Mouse (Mus musculus) right cerebral cortex, postnatal 10 days (tissue): ENCODE measurements around the gene Vash2.
A peak's percentile ranks its signal among the peaks of the same experiment; 100 is the strongest.
"Not testable (repeated sequence)": the region's sequence is repeated elsewhere in the genome, so short reads cannot be mapped to it uniquely, and the experiment has no call there.

Source experiments
- DNase-seq, 2 experiments: peaks; one replicate each; pipeline ENCODE4 v3.0.0; 2021; ENCODE audit warnings: low spot score in 2 of 2

Gene Vash2

DNA sequence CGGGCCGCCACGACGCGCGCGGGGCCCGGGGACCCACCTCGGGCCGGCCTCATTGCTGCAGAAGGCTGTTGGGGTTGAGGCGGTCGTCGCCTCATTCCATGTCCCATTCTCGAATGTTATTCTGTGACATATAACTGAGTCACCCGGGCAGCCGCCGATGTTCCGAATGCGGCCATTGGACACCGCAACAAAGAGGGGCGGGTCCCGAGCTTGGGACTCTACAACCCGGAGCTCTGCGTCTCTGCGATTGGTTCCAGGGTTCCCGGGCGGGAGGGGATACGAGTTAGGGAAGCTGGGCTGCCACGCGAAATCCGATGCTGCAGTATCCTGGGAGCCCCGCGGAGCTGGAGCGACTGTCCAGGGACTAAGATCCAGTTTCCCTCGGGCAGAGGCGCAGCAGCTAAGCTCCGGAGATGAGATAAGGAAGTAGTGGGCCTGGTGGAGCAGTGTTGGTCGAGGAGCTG is at the start of gene Vash2:
Vash2 (minus strand) TSS at position 197 of the 464 bp plus-strand sequence.
- DNase-seq: peak; percentile 92 to 94

DNA sequence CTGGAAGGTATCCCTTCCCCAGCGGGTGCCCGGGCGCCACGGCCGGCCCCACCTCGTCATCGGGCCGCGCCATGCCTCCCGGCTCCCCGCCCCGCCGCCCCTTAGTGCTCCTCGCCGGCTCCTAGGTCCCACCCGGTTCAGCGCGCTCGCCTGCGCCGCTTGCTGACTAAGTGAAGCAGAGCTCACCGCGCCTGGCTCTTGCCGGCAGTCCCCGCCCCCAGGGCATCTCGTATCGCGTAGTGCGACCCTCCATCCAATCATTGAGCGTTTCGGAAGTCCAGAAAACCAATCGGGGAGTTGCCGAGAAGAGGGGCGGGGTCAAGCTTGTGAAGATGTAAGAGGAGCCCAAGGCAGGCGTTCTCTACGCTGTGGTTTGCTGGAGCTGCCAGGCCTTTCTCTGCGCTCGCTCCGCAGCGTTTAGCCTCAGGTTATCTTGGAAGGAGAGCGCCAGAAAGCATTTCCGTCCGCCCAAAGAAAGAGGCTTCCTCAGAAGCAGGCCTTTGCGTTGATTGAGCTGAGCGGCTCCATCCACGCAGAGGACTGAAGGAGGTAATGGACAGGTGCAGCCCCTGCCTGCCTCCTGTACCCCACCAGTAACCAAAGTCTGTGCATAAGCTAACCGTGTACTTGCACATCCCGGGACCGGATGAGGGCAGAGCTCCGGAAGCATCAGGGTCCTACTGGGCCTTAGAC is 47.1 kb upstream of the Vash2 start, which contains the start of gene Flvcr1:
Flvcr1 (minus strand) TSS at position 138 of the 693 bp plus-strand sequence.
- DNase-seq: peak; percentile 99 to 100

DNA sequence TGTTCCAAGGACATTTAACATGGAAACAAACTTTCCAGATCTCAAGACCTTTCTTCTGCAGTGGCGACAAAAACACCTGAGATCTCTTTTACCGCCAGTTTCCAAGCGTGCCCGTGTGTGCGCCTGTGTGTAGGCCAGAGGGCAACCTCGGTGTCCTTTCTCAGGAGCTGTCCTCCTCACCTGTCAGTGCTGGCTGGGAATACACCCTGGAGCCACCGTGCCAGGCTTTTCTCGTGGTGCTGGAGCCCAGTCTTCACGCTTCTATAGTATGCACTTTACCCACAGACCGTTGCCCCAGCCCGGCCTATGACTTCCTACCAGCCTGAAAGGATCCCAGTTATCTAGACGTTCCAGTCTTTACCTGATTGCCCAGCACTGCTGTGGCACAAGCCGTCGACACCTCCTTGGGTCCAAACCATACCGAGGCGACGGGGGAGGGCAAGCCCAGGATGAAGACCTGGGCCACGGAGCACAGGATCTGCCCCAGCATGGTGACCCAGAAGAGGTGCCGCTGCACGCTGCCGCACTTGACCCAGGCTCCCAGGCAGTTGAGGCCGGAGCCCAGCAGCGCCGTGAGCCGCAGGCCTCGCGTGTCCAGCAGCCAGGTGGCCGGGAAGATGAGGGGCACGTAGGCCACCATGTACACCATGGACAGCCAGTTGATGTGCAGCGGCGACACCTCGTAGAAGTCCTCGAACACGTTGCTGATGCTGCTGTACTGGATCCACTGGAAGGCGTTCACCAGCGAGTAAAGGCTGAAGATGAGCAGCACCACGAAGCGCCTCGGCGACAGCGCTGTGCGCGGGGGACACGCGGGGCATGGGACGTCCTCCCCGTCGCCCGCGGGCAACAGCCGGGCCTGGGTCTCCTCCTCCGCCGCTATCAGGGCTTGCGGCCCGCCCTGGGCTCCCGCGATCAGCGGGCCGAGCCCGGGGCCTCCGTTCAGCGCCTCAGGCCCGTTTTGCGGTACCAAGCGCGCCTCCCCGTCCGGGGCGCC is 46.2 kb upstream of the Vash2 start:
- DNase-seq: peak; percentile 48 to 53

DNA sequence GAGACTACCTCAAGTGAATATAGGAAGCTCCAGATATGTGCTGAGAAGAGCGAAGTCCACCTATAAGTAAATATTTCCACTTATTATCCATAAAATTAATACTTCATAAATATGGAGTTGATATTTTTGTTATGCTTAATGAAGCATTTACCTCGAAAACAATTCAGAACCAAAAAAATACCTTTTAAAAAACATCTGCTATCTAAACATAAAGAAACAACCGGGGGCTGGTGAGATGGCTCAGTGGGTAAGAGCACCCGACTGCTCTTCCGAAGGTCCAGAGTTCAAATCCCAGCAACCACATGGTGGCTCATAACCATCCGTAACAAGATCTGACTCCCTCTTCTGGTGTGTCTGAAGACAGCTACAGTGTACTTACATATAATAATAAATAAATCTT is 44.7 kb upstream of the Vash2 start:
- not testable (repeated sequence) for DNase-seq

DNA sequence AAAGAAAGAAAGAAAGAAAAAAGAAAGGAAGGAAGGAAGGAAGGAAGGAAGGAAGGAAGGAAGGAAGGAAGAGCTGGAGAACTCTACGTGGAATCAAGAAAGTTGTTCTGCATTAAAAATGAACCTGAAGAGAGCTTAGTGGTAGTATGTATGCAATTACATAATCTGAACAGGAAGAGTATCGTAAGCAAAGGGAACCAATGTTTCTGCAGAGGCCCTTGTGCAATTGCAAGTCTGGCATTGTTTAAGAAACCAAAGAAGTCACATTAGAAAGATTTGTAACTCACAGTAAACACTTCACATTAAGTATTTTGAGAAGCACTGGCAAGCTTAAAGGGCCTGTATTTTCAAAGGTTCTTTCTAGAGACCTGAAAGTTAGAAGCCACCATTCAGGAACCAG is 44.0 kb upstream of the Vash2 start:
- DNase-seq: no peak

DNA sequence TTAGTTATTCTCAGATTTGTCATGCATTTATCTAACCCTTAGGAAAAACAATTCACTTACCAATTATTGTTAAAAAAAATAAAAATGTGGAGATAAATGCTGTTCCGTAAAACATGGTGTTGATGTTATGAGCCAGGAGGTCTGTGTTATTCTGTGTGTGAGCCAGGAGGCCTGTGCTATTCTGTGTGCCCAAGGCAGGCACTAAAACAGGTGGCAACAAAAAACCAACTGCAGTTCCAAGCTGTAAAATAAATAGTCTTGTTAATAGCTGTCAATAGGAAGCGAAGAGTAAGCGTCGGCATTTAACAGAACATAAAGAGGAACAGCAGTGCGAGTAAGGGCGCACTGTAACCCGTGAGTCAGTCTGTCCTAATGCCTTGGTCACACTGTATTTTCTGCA is 41.9 kb upstream of the Vash2 start:
- DNase-seq: no peak

DNA sequence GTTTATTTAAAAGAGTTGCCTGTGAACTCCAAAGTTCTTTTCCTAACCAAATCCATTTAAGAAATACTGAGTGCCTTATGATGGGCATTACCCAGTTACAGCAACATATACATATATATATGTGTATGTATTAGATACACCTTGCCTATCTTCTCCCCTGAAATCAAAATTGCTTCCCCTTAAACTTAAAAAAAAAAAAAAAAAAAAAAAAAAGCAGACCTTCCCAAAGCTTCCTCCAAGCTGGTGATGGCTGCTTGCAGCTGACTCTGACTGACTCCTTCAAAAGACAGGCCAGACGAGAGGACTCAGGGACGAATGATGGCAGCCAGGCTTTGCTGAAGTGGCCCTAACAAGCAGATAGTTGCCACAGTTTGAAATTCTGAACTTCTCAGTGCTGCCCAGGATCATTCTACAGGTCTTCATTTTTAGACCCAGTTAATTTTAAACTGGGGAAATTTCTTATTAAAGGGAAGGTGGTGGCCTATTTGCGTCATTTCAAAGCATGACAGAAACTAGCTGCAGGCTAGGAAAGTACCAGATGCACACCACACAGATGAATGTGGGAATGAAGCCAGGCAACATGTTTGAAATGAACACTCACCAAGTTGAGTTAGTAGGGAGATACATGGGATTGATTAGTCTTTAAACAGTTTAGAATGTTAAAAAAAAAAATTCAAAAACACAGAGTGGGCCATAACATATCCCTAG is 41.3 kb upstream of the Vash2 start:
- DNase-seq: no peak

DNA sequence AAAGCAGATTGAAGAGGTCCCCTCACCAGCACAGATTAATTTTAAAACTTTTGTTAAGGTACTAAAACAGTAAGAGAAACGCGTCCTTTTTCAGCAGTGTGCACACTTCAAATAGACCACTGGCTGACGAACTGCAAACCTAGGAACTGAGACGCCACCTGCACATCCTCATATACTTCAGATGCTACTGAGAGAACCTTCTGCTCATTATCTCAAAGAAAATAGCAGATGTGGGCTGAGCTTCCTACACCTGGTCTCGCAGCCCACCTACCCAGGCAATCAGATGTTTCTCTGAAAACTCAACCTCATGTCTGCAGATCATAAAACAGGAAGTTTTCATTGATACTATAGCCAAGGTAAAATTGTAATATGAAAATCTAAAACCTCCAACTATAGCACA is 40.7 kb upstream of the Vash2 start:
- no peak for DNase-seq

DNA sequence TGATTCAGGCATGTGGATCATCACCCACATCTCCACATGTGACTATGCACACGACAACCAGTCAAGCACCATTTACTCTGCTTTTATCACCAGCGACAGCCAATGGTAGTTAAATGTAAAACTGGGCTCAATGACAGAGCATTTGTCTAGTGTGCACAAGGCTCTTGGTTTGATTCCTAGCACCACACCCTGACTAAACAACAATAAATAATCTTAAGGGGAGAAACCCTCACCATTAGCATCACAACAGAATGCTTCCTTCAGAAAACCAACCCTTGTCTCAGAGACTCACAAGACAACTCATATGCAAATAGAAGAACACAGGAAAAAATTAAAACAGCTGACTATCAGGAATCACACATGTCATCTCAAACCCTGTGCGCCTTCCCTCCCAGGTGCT is 35.2 kb upstream of the Vash2 start:
- DNase-seq: no peak

DNA sequence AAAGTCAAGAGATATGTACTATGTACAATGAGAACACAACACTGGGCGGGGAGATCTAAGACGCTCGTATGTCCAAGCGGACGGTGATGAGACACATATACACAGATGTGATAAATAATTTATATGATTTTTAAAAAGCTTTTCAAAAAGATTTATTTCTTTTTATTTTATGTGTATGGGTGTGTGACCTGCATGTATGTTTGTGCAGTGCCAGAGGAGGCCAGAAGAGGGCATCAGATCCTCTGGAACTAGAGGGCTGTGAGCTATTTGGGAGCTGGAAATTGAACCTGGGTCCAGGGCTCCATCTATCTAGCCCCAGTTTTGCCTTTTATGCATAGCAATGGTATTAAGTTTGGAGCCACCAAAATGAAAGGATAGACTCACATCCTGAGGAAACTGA is 29.6 kb upstream of the Vash2 start:
- no peak for DNase-seq

DNA sequence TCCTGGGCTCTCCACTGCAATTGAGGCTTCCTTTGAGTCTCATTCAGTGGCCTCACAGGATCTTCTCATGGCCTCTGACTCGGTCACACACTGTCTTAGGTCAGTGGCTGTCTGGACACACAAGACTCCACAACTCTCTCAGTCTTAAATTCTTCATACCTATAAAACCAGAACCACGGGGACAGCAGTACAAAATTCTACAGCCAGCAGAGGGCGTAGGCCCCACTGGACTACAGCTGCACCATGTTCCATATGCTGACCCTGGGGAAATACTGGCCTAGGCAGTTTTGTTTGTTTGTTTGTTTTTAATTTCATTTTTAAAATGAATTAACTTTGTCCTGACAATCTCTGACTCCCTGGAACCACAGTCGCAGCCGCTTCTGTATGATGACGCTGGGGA is 23.1 kb upstream of the Vash2 start:
- no peak for DNase-seq

DNA sequence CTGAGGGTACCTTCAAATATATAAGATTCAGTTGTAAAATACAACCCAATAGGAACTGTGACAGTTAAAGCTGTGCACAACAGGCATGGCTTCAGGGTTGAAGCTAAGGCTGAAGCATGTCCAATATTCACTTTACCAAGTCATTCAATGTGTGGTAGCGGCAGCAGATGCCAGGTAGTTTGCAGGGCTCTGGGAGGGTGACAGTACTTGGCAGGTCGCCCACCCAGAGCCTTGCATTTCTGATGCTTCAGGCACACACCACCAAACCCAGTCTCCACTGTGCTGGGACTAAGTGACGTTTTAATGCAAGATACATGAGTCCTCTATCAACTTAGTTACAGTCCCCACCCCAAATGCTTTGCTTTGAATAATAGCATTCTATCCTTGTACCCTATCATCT is 21.6 kb upstream of the Vash2 start:
- no peak for DNase-seq

DNA sequence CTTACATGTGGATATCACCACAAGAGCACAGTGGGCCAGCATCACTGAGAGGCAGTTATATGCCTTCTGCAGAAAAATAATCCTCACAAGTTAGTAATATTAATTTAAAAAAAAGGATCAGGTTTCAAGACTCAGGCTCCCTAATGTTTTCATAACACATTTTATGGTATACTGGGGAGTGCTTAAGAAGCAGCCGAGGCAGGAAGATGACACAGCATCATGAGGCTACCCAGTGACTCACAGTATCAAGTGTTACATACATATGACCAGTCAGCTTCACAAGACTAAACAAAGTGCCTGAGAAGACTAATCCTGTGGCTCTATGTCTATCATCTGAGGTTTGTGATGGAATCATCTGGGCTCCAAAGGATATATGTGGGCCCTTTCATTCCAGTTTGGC is 18.9 kb upstream of the Vash2 start:
- DNase-seq: no peak

DNA sequence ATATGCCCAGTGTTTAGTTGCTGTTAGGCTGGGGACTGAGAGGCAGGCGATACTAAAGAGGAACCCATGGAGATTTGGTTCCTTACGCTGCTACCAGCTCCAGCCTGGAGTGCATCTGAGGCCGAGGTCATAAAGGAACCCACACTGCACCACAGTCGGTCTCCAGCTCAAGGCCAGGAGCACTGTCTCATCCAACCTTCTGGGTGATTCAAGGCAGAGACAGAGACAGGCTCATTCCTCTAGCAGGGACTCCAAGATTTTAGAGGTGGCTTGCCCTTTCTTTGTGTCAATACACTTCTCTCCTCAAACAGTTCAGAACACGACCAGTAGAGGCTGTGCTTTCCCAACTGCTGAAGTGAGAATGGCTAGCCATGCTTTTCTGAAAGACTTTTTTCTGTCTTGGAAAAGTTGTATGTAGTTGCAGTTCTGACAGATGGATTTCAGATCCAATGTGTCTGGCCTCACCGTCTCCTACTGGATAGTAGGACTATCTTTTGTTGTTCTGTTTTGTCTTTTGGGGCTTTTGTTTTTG is 17.3 kb upstream of the Vash2 start:
- no peak for DNase-seq

DNA sequence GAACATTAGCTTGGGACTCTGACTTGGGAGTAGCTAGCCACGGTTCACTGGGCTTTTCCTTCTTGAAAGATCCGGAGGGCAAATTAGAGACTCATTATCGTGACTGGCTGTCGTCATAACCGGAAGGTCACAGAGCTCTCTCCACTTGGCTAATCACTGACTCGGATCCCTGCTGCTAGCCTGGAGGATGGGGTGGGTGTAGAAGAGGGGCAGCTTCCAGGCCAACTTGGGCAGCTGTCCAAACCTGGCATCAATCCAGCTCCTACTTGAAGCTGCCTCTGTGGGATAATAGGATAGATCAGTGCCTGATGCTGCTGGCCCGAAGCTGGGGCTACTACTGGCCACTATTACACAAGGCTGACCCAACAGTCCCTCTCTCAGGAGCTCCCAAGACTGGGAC is 16.5 kb upstream of the Vash2 start:
- DNase-seq: peak; percentile 72 to 77

DNA sequence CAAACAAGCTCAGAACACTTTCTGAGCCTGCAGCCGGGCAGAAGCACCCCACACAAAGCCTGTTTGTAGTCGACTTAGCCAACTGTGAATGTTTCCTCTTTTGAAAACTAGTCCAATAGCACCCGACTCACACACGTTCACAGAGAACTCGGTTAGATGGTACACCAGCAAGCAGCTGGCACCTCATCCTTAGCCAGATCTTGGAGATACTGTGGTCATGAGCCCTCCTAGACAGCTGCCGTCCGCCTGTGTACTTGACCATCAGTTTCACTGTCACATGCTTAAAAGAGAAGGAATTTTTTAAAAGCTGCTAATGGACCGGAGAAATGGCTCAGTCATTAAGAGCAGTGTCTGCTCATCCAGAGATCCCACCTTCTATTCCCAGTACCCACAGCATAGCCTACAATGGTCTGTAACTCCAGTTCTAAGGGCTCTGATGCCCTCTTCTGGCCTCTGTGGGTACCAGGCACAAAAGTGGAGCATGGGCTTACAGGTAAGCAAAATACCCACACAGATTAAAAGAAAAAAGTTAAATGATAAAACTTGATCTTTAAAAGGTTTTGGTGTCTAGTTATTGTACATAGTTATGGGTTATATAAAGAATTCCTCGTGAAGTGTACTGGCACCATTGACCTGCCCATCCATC is 10.5 kb upstream of the Vash2 start:
- DNase-seq: no peak

DNA sequence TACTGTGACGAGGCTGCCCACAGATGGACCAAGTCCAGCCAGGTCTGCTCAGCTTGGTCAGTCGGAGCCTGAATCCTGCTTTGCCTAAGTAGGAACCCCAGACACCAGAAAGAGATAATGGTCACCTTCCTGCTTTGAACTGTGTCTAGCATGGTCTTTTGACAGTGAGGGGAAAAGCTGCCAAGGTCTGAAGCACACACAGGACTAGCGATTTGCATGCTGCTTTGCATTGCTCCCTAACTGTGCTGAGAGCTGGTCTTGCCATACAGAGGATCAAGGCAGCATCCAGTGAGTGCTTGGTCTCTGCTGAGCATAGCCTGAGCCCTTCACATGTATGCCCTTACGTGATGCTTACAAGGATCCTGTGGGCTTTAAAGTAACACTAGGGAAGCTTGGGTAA is 2.3 kb upstream of the Vash2 start:
- DNase-seq: no peak

DNA sequence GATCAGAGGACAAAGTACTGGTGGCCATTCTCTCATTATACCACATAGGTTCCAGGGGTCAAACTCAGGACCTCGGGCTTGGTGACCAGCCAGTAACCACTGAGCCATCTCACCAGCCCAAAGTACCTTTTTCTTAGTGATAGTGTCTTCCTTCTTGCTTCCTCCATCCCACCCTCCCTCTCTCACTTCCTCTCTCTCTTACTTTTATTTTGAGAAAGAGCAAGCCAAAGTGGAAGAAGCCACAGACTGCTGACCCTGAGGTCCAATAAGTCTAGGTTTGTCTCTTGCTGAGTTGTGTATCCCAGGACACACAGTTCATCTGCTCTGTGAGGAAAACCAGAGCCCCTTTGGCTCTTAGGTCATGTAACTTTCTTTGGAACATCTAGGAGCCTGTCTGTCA is 1.4 kb upstream of the Vash2 start:
- no peak for DNase-seq

DNA sequence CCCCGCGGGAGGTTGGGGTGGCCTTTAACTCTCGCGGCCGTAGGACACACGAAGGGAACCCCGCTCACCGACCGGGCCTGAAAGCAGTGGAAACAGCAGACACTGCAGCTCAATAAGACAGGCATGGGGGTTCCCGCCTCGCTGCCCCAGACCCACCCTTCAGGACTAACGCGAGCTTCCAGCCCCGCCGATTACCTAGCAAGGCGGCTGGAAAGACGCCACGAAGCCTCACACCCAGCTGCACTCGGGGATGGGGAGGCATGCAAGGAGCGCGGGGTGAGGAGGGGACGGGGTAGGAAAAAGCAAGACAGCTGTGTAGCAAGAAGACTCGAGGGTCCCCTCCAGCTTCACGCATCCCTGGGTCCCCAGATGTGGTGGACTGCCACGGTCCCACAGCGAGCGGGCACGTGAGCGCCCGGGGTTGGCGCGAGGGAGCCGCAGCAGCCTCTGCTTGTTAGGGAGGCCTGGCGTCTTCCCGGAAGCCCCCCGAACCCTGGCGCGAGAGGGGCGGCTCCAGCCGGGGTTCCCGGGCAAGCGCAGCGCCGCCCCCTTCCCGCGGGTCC is 504 bp downstream of the Vash2 start:
- DNase-seq: peak; percentile 44 to 49

DNA sequence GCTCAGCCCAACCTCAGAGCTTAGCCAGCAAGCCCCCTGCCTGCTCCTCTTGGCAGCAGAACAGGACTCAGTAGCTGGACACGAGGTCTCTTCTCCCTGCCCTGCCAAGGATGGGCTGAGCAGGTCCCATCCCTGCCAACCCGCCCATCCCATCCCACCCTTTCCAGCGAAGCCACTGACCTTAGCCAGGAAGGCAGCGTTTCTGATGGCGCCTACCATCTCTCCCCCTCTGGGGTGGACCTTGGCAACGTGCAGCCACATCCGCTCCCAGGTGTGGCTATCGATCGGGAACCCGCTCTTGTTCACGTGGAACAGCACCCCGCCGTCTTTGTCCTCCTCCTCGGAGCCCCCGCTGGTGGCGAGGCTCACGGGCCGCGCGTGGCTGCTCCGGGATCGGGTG is 1.1 kb downstream of the Vash2 start:
- DNase-seq: peak; percentile 31 to 44
